Mouse (Mus musculus) heart, postnatal 0 days (tissue): ENCODE results near the gene Lgals9.

Source experiments
- CTCF ChIP-seq: IDR thresholded peaks from 2 replicates; pipeline ENCODE4 v1.5.1; 2016; ENCODE audit warnings: antibody characterized with exemption, control low read depth, low read depth
- EP300 ChIP-seq: IDR thresholded peaks from 2 replicates; pipeline ENCODE4 v1.6.1; 2016; ENCODE audit warnings: antibody characterized with exemption, low read depth

DNA sequence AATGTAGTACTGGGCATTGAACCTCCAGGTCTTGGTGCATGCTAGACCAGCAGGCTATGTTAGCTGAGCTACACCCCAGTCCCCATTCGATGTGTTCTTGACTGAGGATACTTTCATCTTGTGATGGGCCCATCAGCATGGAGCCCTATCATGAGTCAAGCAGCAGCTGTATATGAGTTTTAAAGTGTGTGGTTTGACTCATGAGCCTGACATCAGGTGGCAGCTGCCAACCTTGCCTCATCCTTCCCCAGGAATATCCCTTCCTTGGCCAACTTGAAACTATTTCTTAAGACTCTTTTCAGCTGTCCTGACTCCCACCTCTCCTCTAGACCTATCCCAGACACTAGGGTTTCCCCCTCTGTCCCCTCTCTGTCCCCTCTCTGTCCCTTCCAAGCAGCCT is 41.7 kb downstream of the Lgals9 start:
- TF ChIP-seq CTCF (no peak), EP300 (no peak)
